Mouse (Mus musculus): ENCODE measurements around the gene Zc3h8. TPM values are rescaled to one million over a fixed set of nuclear protein-coding genes. Genes with fewer than 3 reads are reported as not detected.

Gene Zc3h8
- total RNA-seq (2012; rRNA removed) (4.7 and 6.5 TPM in 2 replicates), polyA plus RNA-seq (2012; ENCODE audit: insufficient read depth in 1 of 2, insufficient read length in 2 of 2, low read depth in 1 of 2, low replicate concordance in 2 of 2, missing spikeins in 1 of 2) (1 to 10 TPM in 1 of 2 experiments, not detected in 1; 5.8 TPM)

- H3K9me3 ChIP-seq (replicated peaks; ENCODE audit: insufficient read depth, low read length), result no peaks in the 10 kb centered on the region
- H3K9ac ChIP-seq (ENCODE audit: control insufficient read depth, low read depth, low read length, poor library complexity, severe bottlenecking), result peak within 1 kb of the TSS; percentile 76
- H3K4me1 ChIP-seq (ENCODE audit: control insufficient read depth in 1 of 2, insufficient read depth in 2 of 2, low read length in 2 of 2), result peaks cover 2 to 3% of the 10 kb centered on the region in 2 experiments; a peak in 3 of 4 replicates
- peak within 1 kb of the TSS; percentile 80 for H3K27ac ChIP-seq (ENCODE audit: control insufficient read depth, low read depth, low read length)
- peaks cover 5% of the 10 kb centered on the region; the same call in 1 of the 2 replicates for H3K79me2 ChIP-seq (ENCODE audit: control insufficient read depth, insufficient read depth, low read length, poor library complexity)
- H3K4me3 ChIP-seq (ENCODE audit: control insufficient read depth in 1 of 2, insufficient read depth in 1 of 2, low read depth in 2 of 2, low read length in 2 of 2), result peak within 1 kb of the TSS; percentile 46 to 82
- peak; percentile 98 for DNase-seq (ENCODE audit: low read depth, low spot score)
- H3K36me3 ChIP-seq (ENCODE audit: control insufficient read depth in 1 of 2, insufficient read depth in 2 of 2, low read length in 2 of 2), result peaks cover 0 to 5% of the 10 kb centered on the region in 2 experiments; a peak in 3 of 4 replicates
- TF ChIP-seq HCFC1 (IDR thresholded peaks at IDR 0.05; ENCODE audit: low read depth, low read length) (peak; percentile 66), CTCF (IDR thresholded peaks at IDR 0.05 in 2 of 3, conservative IDR thresholded peaks at IDR 0.05 in 1 of 3; ENCODE audit: control insufficient read depth in 1 of 3, insufficient read depth in 1 of 3, low read depth in 2 of 3, low read length in 3 of 3, poor library complexity in 1 of 3, severe bottlenecking in 1 of 3) (no peak), TBP (IDR thresholded peaks at IDR 0.05; ENCODE audit: low read depth, low read length) (peak; percentile 86), MXI1 (IDR thresholded peaks at IDR 0.05; ENCODE audit: low read depth, low read length) (peak; percentile 76), SIN3A (IDR thresholded peaks at IDR 0.05; ENCODE audit: low read length) (peak; percentile 81), RCOR1 (IDR thresholded peaks at IDR 0.05; ENCODE audit: low read depth, low read length) (no peak), NRF1 (IDR thresholded peaks at IDR 0.05; ENCODE audit: insufficient read depth, low read depth, low read length, poor library complexity, severe bottlenecking) (peak; percentile 91), E2F4 (IDR thresholded peaks at IDR 0.05; ENCODE audit: borderline replicate concordance, low read depth, low read length) (peak; percentile 75; the same call in 1 of the 2 replicates), CHD1 (IDR thresholded peaks at IDR 0.05; ENCODE audit: low read depth, low read length) (no peak), MAZ (IDR thresholded peaks at IDR 0.05; ENCODE audit: low read depth, low read length) (peak; percentile 7; the same call in 1 of the 2 replicates), ETS1 (IDR thresholded peaks at IDR 0.05; ENCODE audit: low read depth, low read length) (0 out of 2 replicates have a peak, but pooled peaks have one; percentile 5), ZMIZ1 (IDR thresholded peaks at IDR 0.05; ENCODE audit: low read depth, low read length) (peak; percentile 73; the same call in 1 of the 2 replicates), BHLHE40 (IDR thresholded peaks at IDR 0.05; ENCODE audit: borderline replicate concordance, low read depth, low read length) (peak; percentile 87), JUND (IDR thresholded peaks at IDR 0.05; ENCODE audit: low read depth, low read length) (no peak), TCF12 (IDR thresholded peaks at IDR 0.05; ENCODE audit: low read depth, low read length) (peak; percentile 38), MAX (IDR thresholded peaks at IDR 0.05; ENCODE audit: low read length) (peak; percentile 67), NELFE (IDR thresholded peaks at IDR 0.05; ENCODE audit: low read depth, low read length) (peak; percentile 94), UBTF (IDR thresholded peaks at IDR 0.05; ENCODE audit: borderline replicate concordance, insufficient read depth, low read depth, low read length) (0 out of 2 replicates have a peak, but pooled peaks have one; percentile 6), POLR2AphosphoS2 (IDR thresholded peaks at IDR 0.05; ENCODE audit: low read length) (peak; percentile 89), MYC (IDR thresholded peaks at IDR 0.05; ENCODE audit: low read depth, low read length) (peak; percentile 93), POLR2A (IDR thresholded peaks at IDR 0.05; ENCODE audit: control insufficient read depth in 1 of 2, insufficient read depth in 1 of 2, low read depth in 1 of 2, low read length in 2 of 2, poor library complexity in 1 of 2) (peak; percentile 33 to 96; a peak in 3 of 4 replicates)
- no peaks in the 10 kb centered on the region for H3K27me3 ChIP-seq (ENCODE audit: control insufficient read depth in 1 of 2, insufficient read depth in 2 of 2, low read length in 2 of 2)
Observed at GRCm38 (mm10) chr2:128943538-128944528, at the start of gene Zc3h8. Gene Zc3h8, minus strand, starts transcription at chr2:128944077.
